Mouse (Mus musculus) CD8-positive naive resting alpha-beta T cell, adult 2 months (primary cell): Measurements from ENCODE around the gene Cdc5l.
"Not testable (repeated sequence)": the region's sequence is repeated elsewhere in the genome, so short reads cannot be mapped to it uniquely, and the experiment has no call there.

Source experiments
- DNase-seq, 2 experiments: peaks; one replicate each; pipeline ENCODE4 v3.0.0; 2022; ENCODE audit warnings: low read depth in 2 of 2, low spot score in 2 of 2

The Cdc5l gene

GRCm38 (mm10) chr17:45433419-45434261 lies at the start of gene Cdc5l:
Gene Cdc5l, minus strand, starts transcription at chr17:45433737.
- peak; percentile 92 for DNase-seq

GRCm38 (mm10) chr17:45480429-45480828 lies 46.9 kb upstream of the Cdc5l start:
- no peak for DNase-seq

- peak; percentile 86 to 87 for DNase-seq
These were observed 44.8 kb upstream of the Cdc5l start for GRCm38 (mm10) chr17:45478234-45478825.

GRCm38 (mm10) chr17:45474669-45475465 lies 41.3 kb upstream of the Cdc5l start, which contains the start of gene Spats1:
Gene Spats1, minus strand, starts transcription at chr17:45475415.
- peak; percentile 25 to 36 for DNase-seq

- DNase-seq: no peak
These were observed 40.6 kb upstream of the Cdc5l start for GRCm38 (mm10) chr17:45474146-45474545.

GRCm38 (mm10) chr17:45473667-45474066 lies 40.1 kb upstream of the Cdc5l start:
- DNase-seq: no peak

GRCm38 (mm10) chr17:45470726-45471125 lies 37.2 kb upstream of the Cdc5l start:
- no peak for DNase-seq

- DNase-seq: no peak
These were observed 34.8 kb upstream of the Cdc5l start for GRCm38 (mm10) chr17:45468302-45468701.

- DNase-seq: no peak
These were observed 33.2 kb upstream of the Cdc5l start for GRCm38 (mm10) chr17:45466701-45467100.

GRCm38 (mm10) chr17:45464255-45464654 lies 30.7 kb upstream of the Cdc5l start:
- DNase-seq: no peak

- DNase-seq: no peak
These were observed 29.0 kb upstream of the Cdc5l start for GRCm38 (mm10) chr17:45462506-45462905.

- no peak for DNase-seq
These were observed 25.5 kb upstream of the Cdc5l start for GRCm38 (mm10) chr17:45459062-45459461.

GRCm38 (mm10) chr17:45458516-45458915 lies 25.0 kb upstream of the Cdc5l start:
- DNase-seq: no peak

- DNase-seq: no peak
These were observed 23.9 kb upstream of the Cdc5l start for GRCm38 (mm10) chr17:45457487-45457886.

GRCm38 (mm10) chr17:45456260-45457152 lies 23.0 kb upstream of the Cdc5l start:
- no peak for DNase-seq

- DNase-seq: not testable (repeated sequence)
These were observed 22.2 kb upstream of the Cdc5l start for GRCm38 (mm10) chr17:45455783-45456182.

- DNase-seq: no peak
These were observed 21.3 kb upstream of the Cdc5l start for GRCm38 (mm10) chr17:45454794-45455193.

- DNase-seq: no peak
These were observed 18.7 kb upstream of the Cdc5l start for GRCm38 (mm10) chr17:45452271-45452670.

GRCm38 (mm10) chr17:45450153-45450552 lies 16.6 kb upstream of the Cdc5l start:
- no peak for DNase-seq

GRCm38 (mm10) chr17:45449586-45449985 lies 16.0 kb upstream of the Cdc5l start:
- DNase-seq: no peak

GRCm38 (mm10) chr17:45447063-45447462 lies 13.5 kb upstream of the Cdc5l start:
- DNase-seq: no peak
